Mouse (Mus musculus) kidney, postnatal 0 days (tissue): ENCODE results near the gene Terb1. TPM values are rescaled to one million over a fixed set of nuclear protein-coding genes. Genes with fewer than 3 reads are reported as not detected.

ENCODE experiments used
- ATAC-seq: fragments of 200-750 bp; cut with Nextera tagmentation; replicated peaks from 2 replicates; pipeline ENCODE4 v1.8.0; 2017; ENCODE audit warnings: low read depth, moderate number of reproducible peaks, moderate TSS enrichment, moderate library complexity; ENCODE audit not compliant: low FRiP score
- DNase-seq: peaks from one replicate; pipeline ENCODE4 v3.0.0-alpha.2; 2016; ENCODE audit warnings: low spot score
- H3K27ac ChIP-seq: fragments of 300-500 bp; sonication (generic); 2 replicates; pipeline ENCODE4 v1.5.1; 2014; ENCODE audit warnings: mild to moderate bottlenecking
- H3K27me3 ChIP-seq: fragments of 300-500 bp; sonication (generic); 2 replicates; pipeline ENCODE4 v1.6.1; 2014; ENCODE audit warnings: low read length, mixed read lengths; ENCODE audit not compliant: insufficient read depth
- H3K36me3 ChIP-seq: fragments of 300-500 bp; sonication (generic); 2 replicates; pipeline ENCODE4 v1.6.1; 2014; ENCODE audit warnings: low read length, mixed read lengths; ENCODE audit not compliant: insufficient read depth
- H3K4me1 ChIP-seq: fragments of 300-500 bp; sonication (generic); replicated peaks from 2 replicates; pipeline ENCODE4 v1.6.1; 2014; ENCODE audit warnings: antibody characterized with exemption, low read length, mixed read lengths; ENCODE audit not compliant: insufficient read depth
- H3K4me2 ChIP-seq: fragments of 300-500 bp; sonication (generic); 2 replicates; pipeline ENCODE4 v1.6.1; 2014; ENCODE audit warnings: mild to moderate bottlenecking, low read length, moderate library complexity, mixed read lengths
- H3K4me3 ChIP-seq: fragments of 300-500 bp; sonication (generic); replicated peaks from 2 replicates; pipeline ENCODE4 v1.5.1; 2014; ENCODE audit warnings: low read depth, low read length
- H3K9ac ChIP-seq: fragments of 300-500 bp; sonication (generic); 2 replicates; pipeline ENCODE4 v1.6.1; 2014; ENCODE audit warnings: low read depth, low read length
- H3K9me3 ChIP-seq: fragments of 300-500 bp; sonication (generic); replicated peaks from 2 replicates; pipeline ENCODE4 v1.6.1; 2016; ENCODE audit warnings: low read length, inconsistent platforms, mixed read lengths
- CTCF ChIP-seq: IDR thresholded peaks from 2 replicates; pipeline ENCODE4 v1.5.1; 2016; ENCODE audit warnings: antibody characterized with exemption, low read depth, mild to moderate bottlenecking, moderate library complexity
- WGBS: fragments of 180-500 bp; shearing (Covaris S2); extraction: QIAGEN DNeasy Blood & Tissue Kit; methylation state at CpG from one replicate; pipeline ENCODE4 v1.1.7; 2014; 5-methylcytosine and 5-hydroxymethylcytosine counted together
- polyA plus RNA-seq: library from polyadenylated mRNA; unstranded; fragments of >200 nt; fragmentation: Nextera tagmentation; extraction: Ambion mirVana; gene quantifications from 2 replicates; pipeline ENCODE4 v1.2.1, GENCODE M21; 2015

The Terb1 gene
- polyA plus RNA-seq, 1 experiment from 2014 or later, result 0.54 TPM

GRCm38 (mm10) chr8:104534779-104535141, 25.1 kb upstream of the Terb1 start:
- H3K4me2 ChIP-seq, result peak overlapping the region; percentile 76
- H3K4me1 ChIP-seq, result peaks cover 6% of the 10 kb centered on the region
- 9% methylated on average over 9 of the region's 9 CpGs for WGBS
- 0 out of 2 replicates have a peak, but pooled peaks cover 4% of the 10 kb centered on the region for H3K27me3 ChIP-seq
- TF ChIP-seq CTCF, result no peak
- peak overlapping the region; percentile 96 for H3K4me3 ChIP-seq
- no peak overlapping the region for H3K27ac ChIP-seq
- peaks cover 5% of the 10 kb centered on the region; the same call in 1 of the 2 replicates for H3K36me3 ChIP-seq
- H3K9me3 ChIP-seq, result no peaks in the 10 kb centered on the region
- H3K9ac ChIP-seq, result peak overlapping the region; percentile 94
- ATAC-seq (peak; percentile 53), DNase-seq (no peak)

DNA sequence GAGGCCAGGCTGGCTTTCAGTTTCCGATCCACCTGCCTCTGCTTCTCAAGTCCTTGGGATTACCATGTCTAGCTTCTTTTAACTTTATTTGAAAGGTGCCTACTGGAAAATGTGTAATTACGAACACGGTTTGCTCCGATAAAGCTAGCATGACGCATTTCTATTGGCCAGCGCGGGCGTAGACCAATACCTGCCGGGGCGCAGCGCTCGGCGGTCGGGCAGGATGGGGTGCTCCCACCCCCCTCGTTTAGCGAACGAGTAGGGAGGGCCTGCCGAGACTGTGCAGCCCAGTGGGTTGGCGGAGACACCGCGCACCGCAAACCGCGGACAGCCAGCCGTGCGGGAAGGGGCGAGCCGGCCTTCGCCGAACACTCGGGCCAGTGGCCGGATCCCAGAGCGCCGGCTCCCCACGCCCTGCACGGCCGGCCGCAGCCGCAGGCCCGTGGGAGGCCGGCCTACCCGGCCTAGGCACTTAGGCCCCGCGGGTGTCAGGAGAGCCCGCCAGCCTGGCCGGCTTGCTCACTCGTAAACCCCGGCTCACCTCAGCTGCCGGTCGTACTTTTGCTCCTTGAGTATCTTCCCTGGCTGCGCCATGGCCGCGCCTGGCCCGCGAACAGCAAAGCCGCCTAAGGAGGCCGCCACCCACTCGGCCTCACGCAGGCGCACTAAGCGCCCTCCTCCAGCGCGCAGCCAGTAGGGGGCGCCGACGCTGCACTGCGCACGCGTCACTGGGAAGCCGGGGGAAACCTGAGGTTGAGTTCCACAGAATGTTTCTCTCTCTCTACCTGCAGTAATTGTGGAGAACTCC, 24.5 kb upstream of the Terb1 start, which contains the start of the genes Nae1 and Car7:
Nae1 (minus strand) TSS at position 667 of the 808 bp plus-strand sequence.
Car7 (plus strand) TSS at position 719 of the 808 bp plus-strand sequence.
- DNase-seq, result peak; percentile 93
- under 1% methylated on average over 69 of the region's 70 CpGs for WGBS
- H3K9ac ChIP-seq, result peak within 1 kb of the TSS; percentile 94
- peaks cover 6% of the 10 kb centered on the region for H3K4me1 ChIP-seq
- H3K27ac ChIP-seq, result peak within 1 kb of the TSS; percentile 91
- H3K4me3 ChIP-seq, result peak within 1 kb of the TSS; percentile 96
- peak; percentile 89 for ATAC-seq
- no peaks in the 10 kb centered on the region for H3K9me3 ChIP-seq
- peak within 1 kb of the TSS; percentile 76 for H3K4me2 ChIP-seq
- H3K36me3 ChIP-seq, result peaks cover 10% of the 10 kb centered on the region; the same call in 1 of the 2 replicates
- peak; percentile 98 for TF ChIP-seq CTCF
- H3K27me3 ChIP-seq, result no peaks in the 10 kb centered on the region

GRCm38 (mm10) chr8:104533551-104533950, 23.8 kb upstream of the Terb1 start:
- DNase-seq (no peak), ATAC-seq (no peak)
- no peaks in the 10 kb centered on the region for H3K27me3 ChIP-seq
- peaks cover 6% of the 10 kb centered on the region for H3K4me1 ChIP-seq
- WGBS, result 19% methylated on average over 7 of the region's 7 CpGs
- peaks cover 11% of the 10 kb centered on the region for H3K36me3 ChIP-seq
- H3K4me3 ChIP-seq, result peak overlapping the region; percentile 96
- H3K27ac ChIP-seq, result peak overlapping the region; percentile 91
- no peaks in the 10 kb centered on the region for H3K9me3 ChIP-seq
- no peak for TF ChIP-seq CTCF
- H3K9ac ChIP-seq, result peak overlapping the region; percentile 94
- peak overlapping the region; percentile 76 for H3K4me2 ChIP-seq

DNA sequence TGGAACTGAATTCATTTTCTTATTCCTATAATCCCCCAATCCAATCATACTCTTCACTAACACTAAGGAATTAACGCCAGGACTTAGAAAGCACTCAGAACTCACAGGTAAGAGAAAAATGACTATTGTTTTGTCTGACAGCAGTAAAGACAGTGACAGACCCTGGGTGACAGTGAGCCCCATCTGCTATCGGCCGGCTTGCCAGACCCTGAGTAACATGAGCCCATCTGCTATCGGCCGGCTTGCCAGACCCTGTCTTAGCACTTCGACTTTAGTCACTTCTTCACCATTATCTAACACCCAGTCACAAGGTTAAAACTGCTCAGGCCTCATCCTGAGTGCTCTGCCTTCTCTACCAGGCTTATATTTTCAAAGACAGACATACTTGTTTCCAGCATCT, 20.0 kb upstream of the Terb1 start:
- WGBS, result 94% methylated on average over 6 of the region's 6 CpGs
- TF ChIP-seq CTCF, result no peak

DNA sequence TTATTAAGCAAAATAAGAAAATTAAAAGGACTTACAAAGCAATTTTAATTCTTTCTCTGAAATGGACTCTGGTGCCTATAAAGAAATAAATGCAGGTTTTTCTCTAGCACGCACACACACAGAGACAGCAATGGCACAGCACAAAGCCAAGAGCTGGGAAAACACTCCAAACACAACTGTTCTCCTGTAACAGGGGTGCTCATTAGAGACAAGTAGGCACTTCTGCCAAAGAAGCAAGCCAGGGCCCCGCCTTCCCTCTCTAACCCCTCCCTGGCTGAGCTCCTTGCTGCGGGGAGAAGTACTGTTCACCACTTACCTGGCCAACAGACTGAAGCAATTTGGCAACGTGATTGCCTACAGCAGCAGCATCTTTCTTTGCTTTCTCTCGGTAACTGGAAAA, 8.2 kb upstream of the Terb1 start:
- Histone ChIP-seq H3K36me3 (peaks cover 39% of the 10 kb centered on the region), H3K4me1 (no peaks in the 10 kb centered on the region), H3K27me3 (no peaks in the 10 kb centered on the region), H3K9me3 (no peaks in the 10 kb centered on the region), H3K4me2 (no peak overlapping the region), H3K27ac (no peak overlapping the region), H3K9ac (no peak overlapping the region), H3K4me3 (no peak overlapping the region)
- ATAC-seq, result no peak
- TF ChIP-seq CTCF, result no peak
- DNase-seq, result no peak
- WGBS, result 88% methylated on average over 5 of the region's 5 CpGs

More for the DNA sequence above, 20.0 kb upstream of the Terb1 start:
- Histone ChIP-seq H3K27me3 (no peaks in the 10 kb centered on the region), H3K27ac (no peak overlapping the region), H3K9me3 (no peaks in the 10 kb centered on the region), H3K4me2 (no peak overlapping the region), H3K9ac (no peak overlapping the region), H3K4me1 (peaks cover 3% of the 10 kb centered on the region; the same call in 1 of the 2 replicates), H3K4me3 (no peak overlapping the region), H3K36me3 (peaks cover 24% of the 10 kb centered on the region)
- ATAC-seq, result no peak
- DNase-seq, result no peak

- peaks cover 20% of the 10 kb centered on the region; the same call in 1 of the 2 replicates for H3K36me3 ChIP-seq
- H3K9me3 ChIP-seq, result no peaks in the 10 kb centered on the region
- H3K4me3 ChIP-seq, result no peak overlapping the region
- no peak for DNase-seq
- TF ChIP-seq CTCF, result no peak
- no peaks in the 10 kb centered on the region for H3K27me3 ChIP-seq
- ATAC-seq, result no peak
- H3K9ac ChIP-seq, result no peak overlapping the region
- no peaks in the 10 kb centered on the region; the same call in 1 of the 2 replicates for H3K4me1 ChIP-seq
- WGBS, result 78% methylated on average over 3 of the region's 3 CpGs
- no peak overlapping the region; the same call in 1 of the 2 replicates for H3K4me2 ChIP-seq
- no peak overlapping the region for H3K27ac ChIP-seq
These were observed 424 bp upstream of the Terb1 start for GRCm38 (mm10) chr8:104510134-104510533.
